Mouse (Mus musculus): ENCODE measurements around the gene Nav2.

Gene Nav2

DNA sequence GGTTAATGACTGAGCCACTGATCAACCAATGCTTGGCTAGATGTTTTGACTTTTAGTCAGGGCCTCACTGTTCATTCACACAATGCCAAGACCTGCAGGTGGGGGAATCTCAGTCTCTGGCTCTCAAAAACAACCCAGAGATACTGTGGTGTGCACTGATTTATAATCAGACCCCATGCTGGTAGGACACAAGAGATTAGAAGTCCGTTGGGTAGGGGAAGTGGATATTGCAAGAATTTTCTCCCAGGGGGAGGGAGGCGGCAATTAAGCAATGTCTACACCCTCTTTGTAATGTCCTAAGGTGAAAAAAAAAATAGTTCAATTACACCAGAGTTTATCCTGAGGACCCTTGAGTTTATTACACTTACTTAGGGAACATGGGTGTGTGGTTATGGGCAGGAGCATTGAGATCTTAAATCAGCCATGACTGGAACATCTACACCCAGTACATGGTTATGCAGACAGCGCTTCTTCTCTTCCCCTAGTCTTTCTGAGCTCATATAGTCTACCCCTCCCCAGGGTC, 332.8 kb downstream of the Nav2 start:
- Histone ChIP-seq H3K9me3 (ENCODE audit: low read length) (no peaks in the 10 kb centered on the region), H3K4me3 (replicated peaks; ENCODE audit: low read length) (no peak overlapping the region), H3K4me1 (replicated peaks; ENCODE audit: low read depth, low read length) (peaks cover 25% of the 10 kb centered on the region), H3K36me3 (ENCODE audit: insufficient read depth, low read length) (no peaks in the 10 kb centered on the region), H3K27me3 (ENCODE audit: insufficient read depth, low read length) (peaks cover 13% of the 10 kb centered on the region)
- TF ChIP-seq POU5F1 (IDR thresholded peaks at IDR 0.05; ENCODE audit: borderline replicate concordance, low read length) (no peak), CTCF (conservative IDR thresholded peaks at IDR 0.05; ENCODE audit: low read length) (no peak), NANOG (IDR thresholded peaks at IDR 0.05; ENCODE audit: borderline replicate concordance, low read length) (no peak)

DNA sequence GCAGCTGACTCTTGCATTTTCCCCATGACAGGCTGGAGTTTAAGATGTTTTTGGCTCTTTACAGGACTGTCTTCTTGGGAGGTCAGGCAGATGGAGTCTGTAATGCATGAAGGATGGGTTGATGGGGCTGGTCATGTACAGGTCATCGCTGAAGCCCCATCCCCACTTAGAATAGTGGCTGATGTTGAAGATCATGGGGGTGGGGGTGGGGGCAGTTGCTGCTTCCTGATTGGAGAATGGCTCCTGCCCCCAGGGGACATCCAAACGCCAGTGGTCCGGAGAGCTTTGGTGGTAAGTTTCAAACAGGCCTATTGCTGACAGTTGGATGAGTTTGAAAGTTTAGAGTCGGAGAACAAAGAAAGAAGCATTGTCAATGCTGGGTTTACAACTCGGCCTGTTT, 333.7 kb downstream of the Nav2 start:
- H3K4me1 ChIP-seq (replicated peaks; ENCODE audit: low read depth, low read length) = peaks cover 32% of the 10 kb centered on the region
- TF ChIP-seq NANOG (IDR thresholded peaks at IDR 0.05; ENCODE audit: borderline replicate concordance, low read length) = no peak
- no peak for TF ChIP-seq CTCF (conservative IDR thresholded peaks at IDR 0.05; ENCODE audit: low read length)
- no peak for TF ChIP-seq POU5F1 (IDR thresholded peaks at IDR 0.05; ENCODE audit: borderline replicate concordance, low read length)
- H3K36me3 ChIP-seq (ENCODE audit: insufficient read depth, low read length) = no peaks in the 10 kb centered on the region
- no peaks in the 10 kb centered on the region for H3K9me3 ChIP-seq (ENCODE audit: low read length)
- no peak overlapping the region for H3K4me3 ChIP-seq (replicated peaks; ENCODE audit: low read length)
- peaks cover 23% of the 10 kb centered on the region for H3K27me3 ChIP-seq (ENCODE audit: insufficient read depth, low read length)

DNA sequence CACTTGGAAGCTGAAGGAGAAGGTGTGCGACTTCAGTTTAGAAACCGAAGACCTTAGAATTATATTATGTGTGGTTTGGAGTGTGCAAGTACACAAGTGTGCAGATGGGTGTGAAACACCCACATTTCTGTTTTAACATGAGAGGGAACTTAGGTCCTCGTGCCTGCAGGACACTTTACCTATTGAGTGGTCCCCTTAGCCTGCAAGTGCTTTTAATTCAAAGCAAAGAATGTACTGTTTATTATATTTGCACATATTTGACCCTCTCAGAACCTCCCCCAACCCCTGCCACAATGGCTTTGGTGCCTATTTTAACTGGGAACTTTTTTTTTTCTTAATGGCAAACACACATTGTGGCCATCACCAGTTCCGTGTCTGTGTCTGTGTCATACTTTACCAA, 334.6 kb downstream of the Nav2 start:
- Histone ChIP-seq H3K27me3 (ENCODE audit: insufficient read depth, low read length) (peaks cover 31% of the 10 kb centered on the region), H3K9me3 (ENCODE audit: low read length) (no peaks in the 10 kb centered on the region), H3K4me1 (replicated peaks; ENCODE audit: low read depth, low read length) (peaks cover 40% of the 10 kb centered on the region), H3K36me3 (ENCODE audit: insufficient read depth, low read length) (no peaks in the 10 kb centered on the region), H3K4me3 (replicated peaks; ENCODE audit: low read length) (no peak overlapping the region)
- TF ChIP-seq CTCF (conservative IDR thresholded peaks at IDR 0.05; ENCODE audit: low read length) (no peak), POU5F1 (IDR thresholded peaks at IDR 0.05; ENCODE audit: borderline replicate concordance, low read length) (no peak), NANOG (IDR thresholded peaks at IDR 0.05; ENCODE audit: borderline replicate concordance, low read length) (no peak)

DNA sequence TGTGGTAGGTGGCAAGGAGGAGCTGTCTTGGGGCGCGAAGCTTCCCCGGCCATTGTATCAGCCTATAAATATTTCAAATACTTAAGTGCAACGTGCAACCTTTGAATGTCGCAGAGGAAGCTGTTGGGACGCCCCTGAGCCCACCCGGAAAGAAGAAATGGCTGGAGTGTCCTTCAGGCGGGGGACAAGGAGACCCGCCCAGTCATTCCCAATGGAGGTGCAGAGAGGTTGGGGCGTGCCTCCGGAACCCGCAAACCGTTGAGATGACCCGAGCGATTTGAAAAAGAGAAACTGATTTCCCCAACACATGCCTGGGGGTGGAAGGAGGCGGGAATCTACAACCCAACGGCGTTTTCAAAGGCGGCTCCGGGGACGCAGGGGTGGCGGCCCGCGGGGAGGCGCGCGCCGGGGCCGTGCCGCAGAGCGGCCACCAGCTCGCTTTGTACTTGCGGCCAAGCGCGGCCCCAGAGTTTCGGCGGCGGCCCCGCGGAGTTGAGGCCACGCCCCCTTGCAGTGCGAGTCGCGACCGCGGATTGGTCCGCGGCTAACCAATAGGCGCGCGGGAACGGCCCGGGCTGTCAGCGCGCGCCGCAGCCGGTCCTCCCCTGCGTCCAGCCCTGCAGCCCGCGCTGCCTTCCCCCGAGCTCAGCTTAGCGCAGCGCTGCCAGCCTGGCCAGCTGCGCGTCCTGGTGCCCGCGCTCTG, 337.2 kb downstream of the Nav2 start:
- TF ChIP-seq NANOG (IDR thresholded peaks at IDR 0.05; ENCODE audit: borderline replicate concordance, low read length) = no peak
- Histone ChIP-seq H3K4me3 (replicated peaks; ENCODE audit: low read length) (peak overlapping the region; percentile 87), H3K4me1 (replicated peaks; ENCODE audit: low read depth, low read length) (peaks cover 57% of the 10 kb centered on the region), H3K9me3 (ENCODE audit: low read length) (no peaks in the 10 kb centered on the region), H3K36me3 (ENCODE audit: insufficient read depth, low read length) (no peaks in the 10 kb centered on the region), H3K27me3 (ENCODE audit: insufficient read depth, low read length) (peaks cover 47% of the 10 kb centered on the region)

DNA sequence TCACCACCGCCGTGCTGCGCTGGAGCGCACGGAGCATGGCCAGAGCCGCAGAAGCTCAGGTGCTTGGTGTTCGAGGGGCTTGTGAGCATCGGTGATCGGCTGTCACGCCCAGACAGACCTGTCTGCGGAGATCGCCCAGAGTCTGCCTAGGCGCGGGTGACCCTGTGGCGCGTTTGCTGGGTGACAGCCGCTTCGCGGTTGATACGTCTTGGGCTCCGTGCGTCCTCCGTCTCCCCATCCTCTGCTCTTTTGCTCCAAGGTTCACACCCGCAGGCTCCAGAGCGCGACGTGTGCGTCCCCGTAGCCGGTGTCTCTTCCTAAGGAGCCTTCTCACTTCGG, 337.7 kb downstream of the Nav2 start:
- Histone ChIP-seq H3K9me3 (ENCODE audit: low read length) (no peaks in the 10 kb centered on the region), H3K36me3 (ENCODE audit: insufficient read depth, low read length) (no peaks in the 10 kb centered on the region), H3K4me1 (replicated peaks; ENCODE audit: low read depth, low read length) (peaks cover 59% of the 10 kb centered on the region), H3K4me3 (replicated peaks; ENCODE audit: low read length) (peak overlapping the region; percentile 87), H3K27me3 (ENCODE audit: insufficient read depth, low read length) (peaks cover 49% of the 10 kb centered on the region)
- TF ChIP-seq CTCF (conservative IDR thresholded peaks at IDR 0.05; ENCODE audit: low read length) (no peak), POU5F1 (IDR thresholded peaks at IDR 0.05; ENCODE audit: borderline replicate concordance, low read length) (no peak), NANOG (IDR thresholded peaks at IDR 0.05; ENCODE audit: borderline replicate concordance, low read length) (no peak)

DNA sequence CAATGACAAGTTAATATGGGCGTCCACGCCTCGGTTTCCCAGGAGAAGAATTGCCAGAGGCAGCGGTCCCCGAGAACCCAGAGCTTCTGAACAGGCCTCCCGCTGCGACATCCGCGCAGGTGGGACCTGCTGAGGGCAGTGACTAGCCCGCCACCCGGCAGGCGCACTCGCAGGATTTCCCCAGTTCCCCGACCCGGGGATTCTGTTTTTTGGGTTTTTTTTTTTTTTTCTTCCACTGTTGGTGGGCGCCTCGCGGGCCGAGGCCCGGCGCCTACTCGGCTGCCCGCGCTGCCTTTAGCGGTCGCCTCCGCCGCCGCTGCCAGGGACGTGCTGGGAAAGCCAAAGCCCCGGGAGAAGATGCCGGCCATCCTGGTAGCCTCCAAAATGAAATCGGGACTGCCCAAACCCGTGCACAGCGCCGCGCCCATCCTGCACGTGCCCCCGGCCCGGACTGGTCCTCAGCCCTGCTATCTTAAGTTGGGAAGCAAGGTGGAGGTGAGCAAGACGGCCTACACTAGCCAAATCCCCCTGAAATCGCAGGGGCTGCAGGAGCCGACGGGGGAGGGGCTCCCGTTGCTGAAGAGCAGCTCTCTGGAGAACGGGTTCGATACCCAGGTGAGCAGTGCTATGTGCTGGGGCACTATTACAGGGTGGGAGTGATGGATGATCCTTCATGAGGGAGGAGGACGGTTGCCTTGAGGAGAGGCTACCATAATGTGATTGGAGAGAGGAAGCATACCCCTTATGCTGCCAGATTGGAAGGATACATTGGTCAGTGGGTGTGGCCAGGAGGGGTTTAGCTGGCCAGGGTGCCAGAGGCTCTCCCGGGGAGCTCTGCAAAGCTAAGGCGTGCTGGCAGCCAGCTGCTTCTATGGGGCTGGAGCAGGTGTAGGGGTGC, 338.3 kb downstream of the Nav2 start:
- Histone ChIP-seq H3K4me3 (replicated peaks; ENCODE audit: low read length) (peak overlapping the region; percentile 87), H3K36me3 (ENCODE audit: insufficient read depth, low read length) (no peaks in the 10 kb centered on the region), H3K4me1 (replicated peaks; ENCODE audit: low read depth, low read length) (peaks cover 59% of the 10 kb centered on the region), H3K27me3 (ENCODE audit: insufficient read depth, low read length) (peaks cover 49% of the 10 kb centered on the region), H3K9me3 (ENCODE audit: low read length) (no peaks in the 10 kb centered on the region)
- TF ChIP-seq POU5F1 (IDR thresholded peaks at IDR 0.05; ENCODE audit: borderline replicate concordance, low read length) = no peak

DNA sequence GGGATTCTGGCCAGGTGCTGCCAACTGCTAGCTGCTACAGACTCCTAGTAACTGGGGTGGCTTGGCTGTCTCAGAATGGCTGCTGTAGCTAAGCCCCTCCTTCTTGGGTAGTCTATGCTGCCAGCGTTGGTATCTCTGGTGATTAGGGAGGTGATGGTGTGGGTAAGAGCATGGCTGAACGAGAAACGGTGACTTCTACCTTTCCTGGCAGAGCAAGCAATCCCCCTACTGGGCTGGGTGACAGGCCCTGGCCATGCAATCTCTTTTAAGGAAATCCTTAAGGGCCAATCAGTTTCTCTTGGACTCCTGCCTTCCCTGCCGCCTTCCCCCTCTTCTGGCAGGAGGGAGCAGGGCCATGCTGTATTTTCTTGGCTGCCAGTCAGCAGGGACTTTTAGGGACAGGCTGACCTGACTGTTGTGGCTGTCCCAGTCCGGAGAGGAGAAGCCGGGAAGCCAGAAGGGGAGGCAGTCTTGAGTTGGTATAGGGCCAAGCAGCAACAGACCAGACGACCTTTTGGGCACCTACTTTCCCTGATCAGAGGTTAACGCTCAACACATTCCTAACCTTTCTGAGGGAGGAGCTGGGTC, 339.3 kb downstream of the Nav2 start:
- TF ChIP-seq CTCF (conservative IDR thresholded peaks at IDR 0.05; ENCODE audit: low read length) = no peak
- no peak for TF ChIP-seq NANOG (IDR thresholded peaks at IDR 0.05; ENCODE audit: borderline replicate concordance, low read length)
- no peak for TF ChIP-seq POU5F1 (IDR thresholded peaks at IDR 0.05; ENCODE audit: borderline replicate concordance, low read length)
- Histone ChIP-seq H3K4me3 (replicated peaks; ENCODE audit: low read length) (0 out of 2 replicates have a peak overlapping the region, but pooled peaks have one; percentile 87), H3K27me3 (ENCODE audit: insufficient read depth, low read length) (peaks cover 45% of the 10 kb centered on the region), H3K4me1 (replicated peaks; ENCODE audit: low read depth, low read length) (peaks cover 55% of the 10 kb centered on the region), H3K9me3 (ENCODE audit: low read length) (no peaks in the 10 kb centered on the region), H3K36me3 (ENCODE audit: insufficient read depth, low read length) (no peaks in the 10 kb centered on the region)

DNA sequence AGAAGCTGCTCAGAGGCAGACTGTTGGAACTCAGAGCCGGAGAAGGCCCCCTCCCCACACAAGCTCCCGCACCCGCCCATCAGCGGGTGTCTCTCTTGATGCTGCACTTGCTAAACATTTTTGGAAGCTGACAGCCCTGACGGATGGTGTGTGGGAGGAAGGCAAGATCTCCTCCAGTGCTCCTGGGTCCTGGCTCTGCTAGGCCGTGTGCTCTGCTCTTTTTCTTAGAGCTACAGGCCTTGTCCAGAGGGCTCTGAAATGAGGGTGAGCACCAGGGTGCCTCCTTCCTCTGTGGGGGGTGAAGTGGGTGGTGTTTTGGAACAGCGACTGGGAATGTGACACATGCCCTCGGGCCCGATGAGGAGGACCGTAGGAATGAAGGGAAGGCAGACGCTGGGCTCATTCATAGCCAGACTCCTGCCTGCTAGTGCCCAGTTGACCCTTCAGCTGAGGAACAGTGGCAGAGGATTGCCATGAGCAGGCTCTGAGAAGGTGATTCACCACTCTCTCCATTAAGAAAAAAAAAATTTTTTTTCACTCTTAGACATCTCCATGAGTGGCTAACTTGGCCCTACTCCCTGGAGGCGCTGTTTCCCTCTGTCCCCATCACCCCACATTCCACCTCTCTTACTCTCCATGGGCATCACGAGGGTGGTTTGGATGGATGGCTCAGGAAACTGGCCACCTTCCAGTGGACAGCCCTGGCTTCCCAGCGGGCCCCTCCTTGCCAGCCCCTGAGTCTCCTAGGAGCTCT, 340.0 kb downstream of the Nav2 start:
- no peaks in the 10 kb centered on the region for H3K9me3 ChIP-seq (ENCODE audit: low read length)
- no peak overlapping the region for H3K4me3 ChIP-seq (replicated peaks; ENCODE audit: low read length)
- TF ChIP-seq NANOG (IDR thresholded peaks at IDR 0.05; ENCODE audit: borderline replicate concordance, low read length) = no peak
- TF ChIP-seq POU5F1 (IDR thresholded peaks at IDR 0.05; ENCODE audit: borderline replicate concordance, low read length) = no peak
- no peak for TF ChIP-seq CTCF (conservative IDR thresholded peaks at IDR 0.05; ENCODE audit: low read length)
- peaks cover 45% of the 10 kb centered on the region for H3K27me3 ChIP-seq (ENCODE audit: insufficient read depth, low read length)
- H3K36me3 ChIP-seq (ENCODE audit: insufficient read depth, low read length) = no peaks in the 10 kb centered on the region
- peaks cover 50% of the 10 kb centered on the region for H3K4me1 ChIP-seq (replicated peaks; ENCODE audit: low read depth, low read length)

Data from E14TG2a.4 (cell line).